ENCODE assay signal across 9 mouse cellular contexts in genomic region chr8:85023846-85024245, GRCm38 (mm10). TPM values are rescaled to one million over a fixed set of nuclear protein-coding genes. Genes with fewer than 3 reads are reported as not detected.
A peak's percentile ranks its signal among the peaks of the same experiment; 100 is the strongest.
DNase-seq lines count a peak whose midpoint lies in the region; ATAC-seq and TF ChIP-seq lines count a peak whose summit lies in the region.
"Had no signal": no experiment of that assay in that cellular context is flagged by ENCODE, and none has a peak within 500 bp of the region (broad histone marks: within the 10 kb centered on the region; RNA-seq: fewer than 3 reads in every experiment).

No protein-coding gene starts in this region.

- no peak overlapping the region for H3K9ac ChIP-seq in heart, embryonic 12.5 days
- H3K9ac ChIP-seq in ES-E14 (ENCODE audit: insufficient read depth, low read depth, low read length, poor library complexity, severe bottlenecking) = no peak overlapping the region; the same call in 1 of the 2 replicates
- H3K9ac ChIP-seq in liver, postnatal 0 days (replicated peaks) = no peak overlapping the region

- H3K27me3 ChIP-seq in heart, embryonic 12.5 days (replicated peaks) = no peaks in the 10 kb centered on the region
- H3K27me3 ChIP-seq in hindbrain, embryonic 10.5 days (ENCODE audit: insufficient read depth, poor library complexity, severe bottlenecking) = no peaks in the 10 kb centered on the region
- H3K27me3 ChIP-seq in liver, postnatal 0 days (ENCODE audit: insufficient read depth, low read length) = no peaks in the 10 kb centered on the region

- H3K27ac ChIP-seq in heart, embryonic 12.5 days (ENCODE audit: poor library complexity, severe bottlenecking) = no peak overlapping the region
- H3K27ac ChIP-seq in ES-E14 (ENCODE audit: insufficient read depth, low read depth, low read length, poor library complexity, severe bottlenecking) = no peak overlapping the region
- no peak overlapping the region for H3K27ac ChIP-seq in hindbrain, embryonic 10.5 days
- H3K27ac ChIP-seq in liver, postnatal 0 days (ENCODE audit: low read depth) = no peak overlapping the region

- TF ChIP-seq EP300 in liver, postnatal 0 days (IDR thresholded peaks at IDR 0.05; ENCODE audit: low read depth) = no peak

- no peak for ATAC-seq in heart, embryonic 12.5 days (ENCODE audit: insufficient number of reproducible peaks, low FRiP score)
- no peak for ATAC-seq in liver, postnatal 0 days
- ATAC-seq in inflammation-experienced regulatory T-cells, adult 6 months = no peak

- H3K4me3 ChIP-seq in heart, embryonic 12.5 days = peak overlapping the region; percentile 97
- H3K4me3 ChIP-seq in ES-E14 (ENCODE audit: insufficient read depth in 1 of 2, low read depth in 1 of 2, low read length in 2 of 2, poor library complexity in 1 of 2, severe bottlenecking in 1 of 2) = peak overlapping the region; percentile 71 to 85; a peak in 1 of 4 replicates
- peak overlapping the region; percentile 99 for H3K4me3 ChIP-seq in hindbrain, embryonic 10.5 days
- no peak overlapping the region for H3K4me3 ChIP-seq in liver, postnatal 0 days (ENCODE audit: low read depth, low read length)

- peaks cover 52% of the 10 kb centered on the region for H3K36me3 ChIP-seq in heart, embryonic 12.5 days
- H3K36me3 ChIP-seq in ES-E14 (ENCODE audit: control insufficient read depth, insufficient read depth, low read length, poor library complexity, severe bottlenecking) = peaks cover 37% of the 10 kb centered on the region
- peaks cover 54% of the 10 kb centered on the region for H3K36me3 ChIP-seq in hindbrain, embryonic 10.5 days
- H3K36me3 ChIP-seq in liver, postnatal 0 days (replicated peaks; ENCODE audit: insufficient read depth, low read length) = peaks cover 23% of the 10 kb centered on the region

- DNase-seq in heart, adult 9 months (ENCODE audit: low spot score in 2 of 2) = no peak
- no peak for DNase-seq in ES-E14 (ENCODE audit: low read depth, low spot score)
- DNase-seq in hindbrain, embryonic 10.5 days (ENCODE audit: low spot score) = no peak
- no peak for DNase-seq in liver, postnatal 0 days
- no peak for DNase-seq in spleen, adult 12 weeks (ENCODE audit: low spot score)
- DNase-seq in left cerebral cortex, adult 9 months (ENCODE audit: low spot score in 2 of 2) = no peak

- peaks cover 29% of the 10 kb centered on the region for H3K4me1 ChIP-seq in heart, embryonic 12.5 days (replicated peaks)
- H3K4me1 ChIP-seq in ES-E14 (ENCODE audit: control insufficient read depth in 2 of 2, insufficient read depth in 2 of 2, low read length in 2 of 2, poor library complexity in 1 of 2) = peaks cover 3 to 11% of the 10 kb centered on the region in 2 experiments; a peak in 3 of 4 replicates
- H3K4me1 ChIP-seq in hindbrain, embryonic 10.5 days (replicated peaks) = peaks cover 37% of the 10 kb centered on the region
- peaks cover 28% of the 10 kb centered on the region for H3K4me1 ChIP-seq in liver, postnatal 0 days (ENCODE audit: insufficient read depth)

- TF ChIP-seq CTCF in liver, postnatal 0 days (IDR thresholded peaks at IDR 0.05; ENCODE audit: low read depth) = no peak

- H3K4me2 ChIP-seq in heart, embryonic 12.5 days = peak overlapping the region; percentile 98
- peak overlapping the region; percentile 91; the same call in 1 of the 2 replicates for H3K4me2 ChIP-seq in liver, postnatal 0 days (ENCODE audit: low read depth, low read length)

- no peaks in the 10 kb centered on the region for H3K9me3 ChIP-seq in heart, embryonic 12.5 days (replicated peaks)
- no peaks in the 10 kb centered on the region for H3K9me3 ChIP-seq in ES-E14 (ENCODE audit: control insufficient read depth, insufficient read depth, low read depth, low read length)
- H3K9me3 ChIP-seq in hindbrain, embryonic 10.5 days = no peaks in the 10 kb centered on the region
- no peaks in the 10 kb centered on the region for H3K9me3 ChIP-seq in liver, postnatal 0 days (ENCODE audit: low read length)

- in situ Hi-C loops in ES-E14 (cut with MboI; ENCODE audit: low sequenced_read_pairs in 2 of 2, unreplicated experiment in 2 of 2) = no loop called here

- 85% methylated on average over 3 of the region's 3 CpGs for WGBS in heart, embryonic 12.5 days
- 87% methylated on average over 3 of the region's 3 CpGs for WGBS in hindbrain, embryonic 10.5 days
- 96% methylated on average over 3 of the region's 3 CpGs for WGBS in liver, postnatal 0 days (ENCODE audit: insufficient replicate concordance)

TF ChIP-seq in ES-E14, 5 proteins besides CTCF, POLR2A, EP300 and RAD21:
- TF ChIP-seq MAFK (IDR thresholded peaks at IDR 0.05; ENCODE audit: insufficient read depth, low read depth, low read length) (no peak), HCFC1 (IDR thresholded peaks at IDR 0.05; ENCODE audit: borderline replicate concordance, insufficient read depth, low read length) (no peak), ZC3H11A (IDR thresholded peaks at IDR 0.05; ENCODE audit: borderline replicate concordance, low read depth, low read length) (no peak), CHD2 (IDR thresholded peaks at IDR 0.05; ENCODE audit: low read depth, low read length) (no peak), ZNF384 (IDR thresholded peaks at IDR 0.05; ENCODE audit: low read depth, low read length) (no peak)

RNA-seq across cellular contexts. Expression of gene Asna1, which starts 1.2 kb away (rescaled TPM):
- 114 and 118 TPM in 2 replicates for polyA plus RNA-seq in heart, embryonic 12.5 days (2016; fragmentation: Nextera tagmentation; extraction: Ambion mirVana)
- total RNA-seq in ES-E14 (2012; rRNA removed) = 237 and 266 TPM in 2 replicates
- polyA plus RNA-seq in hindbrain, embryonic 10.5 days (2016; fragmentation: Nextera tagmentation; extraction: Ambion mirVana) = 162 and 176 TPM in 2 replicates
- 33.2 and 34.4 TPM in 2 replicates for polyA plus RNA-seq in liver, postnatal 0 days (2015; fragmentation: Nextera tagmentation; extraction: Ambion mirVana)
- 10 to 100 TPM; 50.0 to 67.9 (median 60.7) TPM for polyA plus RNA-seq in inflammation-experienced regulatory T-cells, adult 6 months (2017; shearing (Covaris generic))

RNA-seq across cellular contexts. Expression of gene Trir, which starts 2.8 kb away (rescaled TPM):
- 102 and 109 TPM in 2 replicates for polyA plus RNA-seq in heart, embryonic 12.5 days (2016; fragmentation: Nextera tagmentation; extraction: Ambion mirVana)
- total RNA-seq in ES-E14 (2012; rRNA removed) = 161 and 181 TPM in 2 replicates
- 149 and 164 TPM in 2 replicates for polyA plus RNA-seq in hindbrain, embryonic 10.5 days (2016; fragmentation: Nextera tagmentation; extraction: Ambion mirVana)
- polyA plus RNA-seq in liver, postnatal 0 days (2015; fragmentation: Nextera tagmentation; extraction: Ambion mirVana) = 63.0 and 73.6 TPM in 2 replicates
- polyA plus RNA-seq in inflammation-experienced regulatory T-cells, adult 6 months (2017; shearing (Covaris generic)) = 10 to 100 TPM; 17.8 to 31.0 (median 24.1) TPM

RNA-seq across cellular contexts. Expression of gene Best2, which starts 9.5 kb away (rescaled TPM):
- not detected in 2 replicates for polyA plus RNA-seq in heart, embryonic 12.5 days (2016; fragmentation: Nextera tagmentation; extraction: Ambion mirVana)
- 0.22 and 0.48 TPM in 2 replicates for total RNA-seq in ES-E14 (2012; rRNA removed)
- polyA plus RNA-seq in hindbrain, embryonic 10.5 days (2016; fragmentation: Nextera tagmentation; extraction: Ambion mirVana) = not detected in 2 replicates
- not detected in 2 replicates for polyA plus RNA-seq in liver, postnatal 0 days (2015; fragmentation: Nextera tagmentation; extraction: Ambion mirVana)
- not detected for polyA plus RNA-seq in inflammation-experienced regulatory T-cells, adult 6 months (2017; shearing (Covaris generic))
- total RNA-seq: heart, adult 18-20 months had no signal

RNA-seq across cellular contexts. Expression of gene Tnpo2, which starts 12.9 kb away (rescaled TPM):
- polyA plus RNA-seq in heart, embryonic 12.5 days (2016; fragmentation: Nextera tagmentation; extraction: Ambion mirVana) = 28.8 and 34.4 TPM in 2 replicates
- 88.4 and 101 TPM in 2 replicates for total RNA-seq in ES-E14 (2012; rRNA removed)
- polyA plus RNA-seq in hindbrain, embryonic 10.5 days (2016; fragmentation: Nextera tagmentation; extraction: Ambion mirVana) = 27.4 and 28.4 TPM in 2 replicates
- polyA plus RNA-seq in liver, postnatal 0 days (2015; fragmentation: Nextera tagmentation; extraction: Ambion mirVana) = 7.6 and 8.2 TPM in 2 replicates
- polyA plus RNA-seq in inflammation-experienced regulatory T-cells, adult 6 months (2017; shearing (Covaris generic)) = 10 to 100 TPM; 13.8 to 18.7 (median 16.5) TPM

RNA-seq across cellular contexts. Expression of gene Hook2, which starts 33.4 kb away (rescaled TPM):
- polyA plus RNA-seq in heart, embryonic 12.5 days (2016; fragmentation: Nextera tagmentation; extraction: Ambion mirVana) = 7.2 and 7.7 TPM in 2 replicates
- 28.6 and 52.9 TPM in 2 replicates for total RNA-seq in ES-E14 (2012; rRNA removed)
- 14.5 and 16.8 TPM in 2 replicates for polyA plus RNA-seq in hindbrain, embryonic 10.5 days (2016; fragmentation: Nextera tagmentation; extraction: Ambion mirVana)
- polyA plus RNA-seq in liver, postnatal 0 days (2015; fragmentation: Nextera tagmentation; extraction: Ambion mirVana) = 12.0 and 12.2 TPM in 2 replicates
- 1 to 10 TPM; 2.2 to 4.9 (median 4.6) TPM for polyA plus RNA-seq in inflammation-experienced regulatory T-cells, adult 6 months (2017; shearing (Covaris generic))
